Mouse (Mus musculus): Measurements from ENCODE around the gene Trim44. TPM values are rescaled to one million over a fixed set of nuclear protein-coding genes. Genes with fewer than 3 reads are reported as not detected.

The Trim44 gene
- polyA plus RNA-seq, 1 experiment: 4.3 TPM

Other genes starting within 250 kb of the Trim44 start
- 1.4 and 1.5 TPM in 2 replicates for gene Ldlrad3, start 221.4 kb downstream of the Trim44 start, polyA plus RNA-seq (2012; rRNA removed)
- 0.63 and 0.77 TPM in 2 replicates for gene Fjx1, start 44.7 kb upstream of the Trim44 start, polyA plus RNA-seq (2012; rRNA removed)
- gene Pamr1, start 142.2 kb upstream of the Trim44 start, polyA plus RNA-seq (2012; rRNA removed): 5.5 and 9.4 TPM in 2 replicates

Measured in large intestine, adult 2 months (tissue).